Comparison of ENCODE assay signal across 10 mouse cellular contexts in the genomic region with DNA sequence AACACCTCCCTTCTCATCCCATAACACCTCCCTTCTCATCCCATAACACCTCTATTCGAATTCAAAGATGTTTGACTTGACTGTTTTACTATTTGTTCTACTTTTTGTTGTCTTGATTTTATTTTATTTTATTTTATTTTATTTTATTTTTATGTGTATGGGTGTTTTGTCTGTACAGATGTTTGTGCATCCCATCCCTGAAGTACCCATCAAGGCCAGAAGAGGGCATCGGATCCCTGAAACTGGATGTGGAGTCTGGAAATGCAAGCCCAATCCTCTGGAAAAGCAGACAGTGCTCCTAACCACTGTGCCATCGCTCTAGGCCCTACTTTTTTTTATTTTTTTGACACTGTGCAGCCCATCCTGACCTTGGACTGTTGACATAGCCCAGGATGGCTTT.
A peak's percentile ranks its signal among the peaks of the same experiment; 100 is the strongest.
DNase-seq lines count a peak whose midpoint lies in the region; ATAC-seq lines count a peak whose summit lies in the region.
"Had no signal": no experiment of that assay in that cellular context is flagged by ENCODE, and none has a peak within 500 bp of the region (broad histone marks: within the 10 kb centered on the region; RNA-seq: fewer than 3 reads in every experiment).

No protein-coding gene starts in this region.

- no peaks in the 10 kb centered on the region for H3K27me3 ChIP-seq in midbrain, embryonic 12.5 days
- no peaks in the 10 kb centered on the region for H3K27me3 ChIP-seq in midbrain, embryonic 15.5 days (replicated peaks)
- H3K27me3 ChIP-seq: hindbrain, embryonic 15.5 days; neural tube, embryonic 12.5 days had no signal

- WGBS in midbrain, embryonic 12.5 days, result 50% methylated on average over 3 of the region's 3 CpGs
- WGBS in midbrain, embryonic 15.5 days, result 45% methylated on average over 3 of the region's 3 CpGs

- no peak overlapping the region for H3K4me3 ChIP-seq in midbrain, embryonic 12.5 days
- H3K4me3 ChIP-seq in midbrain, embryonic 15.5 days, result no peak overlapping the region
- H3K4me3 ChIP-seq: hindbrain, embryonic 15.5 days; neural tube, embryonic 12.5 days had no signal

- no peaks in the 10 kb centered on the region for H3K36me3 ChIP-seq in midbrain, embryonic 12.5 days
- H3K36me3 ChIP-seq in midbrain, embryonic 15.5 days (replicated peaks), result 0 out of 2 replicates have a peak, but pooled peaks cover 4% of the 10 kb centered on the region
- H3K36me3 ChIP-seq: hindbrain, embryonic 15.5 days; neural tube, embryonic 12.5 days had no signal

- peak; percentile 23 for DNase-seq in gastrocnemius, postnatal 10 days
- no peak for DNase-seq in gastrocnemius, adult 18-20 months (ENCODE audit: low spot score)
- DNase-seq in c-Kit-positive CD71-positive TER-119-positive erythroid progenitor cells, embryonic 14.5 days (ENCODE audit: low spot score), result peak; percentile 9
- DNase-seq in lung, postnatal 10 days, result peak; percentile 55
- no peak for DNase-seq in urinary bladder, adult 2 months (ENCODE audit: low spot score)
- no peak for DNase-seq in spleen, postnatal 36 days (ENCODE audit: low spot score in 2 of 2)

- no peaks in the 10 kb centered on the region for H3K4me1 ChIP-seq in midbrain, embryonic 12.5 days
- H3K4me1 ChIP-seq in midbrain, embryonic 15.5 days, result no peaks in the 10 kb centered on the region
- H3K4me1 ChIP-seq: hindbrain, embryonic 15.5 days; neural tube, embryonic 12.5 days had no signal

- H3K27ac ChIP-seq in midbrain, embryonic 12.5 days (replicated peaks), result no peak overlapping the region
- no peak overlapping the region for H3K27ac ChIP-seq in midbrain, embryonic 15.5 days
- H3K27ac ChIP-seq: hindbrain, embryonic 15.5 days; neural tube, embryonic 12.5 days had no signal

- ATAC-seq in midbrain, embryonic 12.5 days (ENCODE audit: low FRiP score, low read depth), result 0 out of 2 replicates have a peak, but pooled peaks have one; percentile 9
- ATAC-seq in midbrain, embryonic 15.5 days (replicated peaks), result no peak

- no peak overlapping the region for H3K9ac ChIP-seq in midbrain, embryonic 12.5 days (replicated peaks)
- no peak overlapping the region for H3K9ac ChIP-seq in midbrain, embryonic 15.5 days
- H3K9ac ChIP-seq: hindbrain, embryonic 15.5 days; neural tube, embryonic 12.5 days had no signal

- no peaks in the 10 kb centered on the region for H3K9me3 ChIP-seq in midbrain, embryonic 12.5 days
- no peaks in the 10 kb centered on the region for H3K9me3 ChIP-seq in midbrain, embryonic 15.5 days
- H3K9me3 ChIP-seq: hindbrain, embryonic 15.5 days; neural tube, embryonic 12.5 days had no signal

- H3K4me2 ChIP-seq in midbrain, embryonic 12.5 days (replicated peaks), result no peak overlapping the region
- no peak overlapping the region for H3K4me2 ChIP-seq in midbrain, embryonic 15.5 days
- H3K4me2 ChIP-seq: hindbrain, embryonic 15.5 days; neural tube, embryonic 12.5 days had no signal

Comparison
In these comparisons a context has a peak if more than half of its experiments do, and no peak if none do; other contexts are left out.
1. DNase-seq: peak in gastrocnemius, postnatal 10 days (single experiment), c-Kit-positive CD71-positive TER-119-positive erythroid progenitor cells, embryonic 14.5 days (single experiment) and lung, postnatal 10 days (single experiment); none in gastrocnemius, adult 18-20 months (single experiment), urinary bladder, adult 2 months (single experiment) and spleen, postnatal 36 days (0 of 2).